1 mouse cellular context compared by ENCODE assay signal in the genomic region with DNA sequence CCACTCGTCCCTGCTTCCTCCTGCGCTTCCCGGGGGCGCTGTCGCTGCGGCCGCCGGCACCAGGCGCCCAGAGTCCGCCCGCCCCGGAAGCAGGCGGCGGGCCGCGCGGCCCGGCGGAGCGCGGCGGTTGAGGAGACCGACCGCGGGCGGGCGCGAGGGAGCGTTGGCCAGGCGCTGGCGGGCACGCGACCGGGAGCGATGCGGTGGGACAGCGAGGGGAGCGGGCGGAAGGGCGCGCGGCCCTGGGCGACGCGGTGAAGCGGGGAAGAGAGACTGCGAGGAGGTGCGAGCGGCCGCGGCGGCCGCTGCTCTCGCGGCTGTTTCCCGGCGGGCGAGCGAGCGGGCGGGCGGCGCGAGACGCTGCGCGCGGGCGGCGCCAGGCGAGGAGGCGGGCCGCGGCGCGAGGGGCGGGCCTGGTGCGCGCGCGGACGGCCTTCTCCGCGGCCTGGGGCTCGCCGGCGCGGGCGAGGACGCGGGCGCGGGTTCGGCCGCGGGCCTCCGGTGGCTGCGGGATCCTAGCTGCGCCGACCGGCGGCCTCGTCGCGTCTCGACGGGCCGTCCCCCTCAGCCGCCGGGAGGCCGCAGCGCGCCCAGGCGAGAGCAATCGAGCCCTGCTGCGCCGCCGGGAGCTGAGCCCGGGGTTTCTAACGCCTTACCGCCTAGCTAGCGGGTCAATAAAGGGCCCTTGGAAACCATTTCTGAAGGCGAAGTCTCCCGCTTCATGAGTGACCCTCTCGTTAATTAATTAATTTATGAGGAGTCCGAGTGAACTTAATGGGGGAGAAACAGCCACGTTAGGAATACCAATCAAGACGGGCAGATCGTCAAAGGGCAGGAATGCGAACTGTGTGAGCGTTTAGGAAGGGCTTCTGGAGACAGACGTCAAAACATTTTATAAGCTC.
TF ChIP-seq lines count a peak whose summit lies in the region.

TSS of gene Ranbp9 (minus strand) at position 326 of the 902 bp plus-strand sequence.

TF ChIP-seq in CH12.LX, 34 proteins besides CTCF, POLR2A, EP300 and RAD21:
- 0 out of 2 replicates have a peak, but pooled peaks have one; percentile 27 for TF ChIP-seq E2F4 (IDR thresholded peaks at IDR 0.05; ENCODE audit: insufficient replicate concordance, low read depth, low read length)
- peak; percentile 74 for TF ChIP-seq NRF1 (IDR thresholded peaks at IDR 0.05; ENCODE audit: low read depth, low read length)
- no peak for TF ChIP-seq TBP (conservative IDR thresholded peaks at IDR 0.05; ENCODE audit: low read depth, low read length)
- TF ChIP-seq ZMIZ1 (IDR thresholded peaks at IDR 0.05; ENCODE audit: low read depth, low read length), result peak; percentile 81
- no peak for TF ChIP-seq PAX5 (IDR thresholded peaks at IDR 0.05; ENCODE audit: low read length)
- TF ChIP-seq GABPA (IDR thresholded peaks at IDR 0.05; ENCODE audit: insufficient replicate concordance, low read depth, low read length), result no peak
- TF ChIP-seq HCFC1 (IDR thresholded peaks at IDR 0.05; ENCODE audit: low read depth, low read length), result no peak
- no peak for TF ChIP-seq KAT2A (IDR thresholded peaks at IDR 0.05; ENCODE audit: insufficient replicate concordance, low read length)
- peak; percentile 70 for TF ChIP-seq ELF1 (IDR thresholded peaks at IDR 0.05; ENCODE audit: low read depth, low read length)
- no peak for TF ChIP-seq JUN (IDR thresholded peaks at IDR 0.05; ENCODE audit: insufficient read depth, low read depth, low read length)
- TF ChIP-seq BHLHE40 (IDR thresholded peaks at IDR 0.05; ENCODE audit: low read depth, low read length), result no peak
- TF ChIP-seq ETS1 (conservative IDR thresholded peaks at IDR 0.05; ENCODE audit: low read depth, low read length), result no peak
- TF ChIP-seq MYC (IDR thresholded peaks at IDR 0.05; ENCODE audit: low read depth, low read length), result no peak
- 0 out of 2 replicates have a peak, but pooled peaks have one; percentile 72 for TF ChIP-seq MAX (IDR thresholded peaks at IDR 0.05; ENCODE audit: low read length)
- TF ChIP-seq SIN3A (IDR thresholded peaks at IDR 0.05; ENCODE audit: low read length), result no peak; the same call in 1 of the 2 replicates
- no peak for TF ChIP-seq CHD1 (IDR thresholded peaks at IDR 0.05; ENCODE audit: low read depth, low read length)
- no peak for TF ChIP-seq ZKSCAN1 (IDR thresholded peaks at IDR 0.05; ENCODE audit: borderline replicate concordance, low read depth, low read length)
- no peak for TF ChIP-seq USF2 (conservative IDR thresholded peaks at IDR 0.05; ENCODE audit: low read depth, low read length)
- TF ChIP-seq MEF2A (IDR thresholded peaks at IDR 0.05; ENCODE audit: borderline replicate concordance, low read depth, low read length), result no peak; the same call in 1 of the 2 replicates
- no peak; the same call in none of the 2 replicates for TF ChIP-seq MXI1 (IDR thresholded peaks at IDR 0.05; ENCODE audit: low read depth, low read length)
- TF ChIP-seq CHD2 (IDR thresholded peaks at IDR 0.05; ENCODE audit: low read length), result no peak
- peak; percentile 90 for TF ChIP-seq NELFE (IDR thresholded peaks at IDR 0.05; ENCODE audit: low read depth, low read length)
- no peak for TF ChIP-seq IRF4 (IDR thresholded peaks at IDR 0.05; ENCODE audit: low read depth, low read length)
- TF ChIP-seq ZNF384 (IDR thresholded peaks at IDR 0.05; ENCODE audit: low read depth, low read length), result no peak
- TF ChIP-seq UBTF (IDR thresholded peaks at IDR 0.05; ENCODE audit: low read depth, low read length), result peak; percentile 87
- TF ChIP-seq POLR2AphosphoS2 (IDR thresholded peaks at IDR 0.05; ENCODE audit: low read depth, low read length), result no peak
- TF ChIP-seq MAFK (IDR thresholded peaks at IDR 0.05; ENCODE audit: insufficient replicate concordance, low read length), result no peak; the same call in 1 of the 2 replicates
- peak; percentile 66 for TF ChIP-seq TCF12 (IDR thresholded peaks at IDR 0.05; ENCODE audit: low read depth, low read length)
